Mouse (Mus musculus): ENCODE results near the gene Tnfsf9. TPM values are rescaled to one million over a fixed set of nuclear protein-coding genes. Genes with fewer than 3 reads are reported as not detected.
A peak's percentile ranks its signal among the peaks of the same experiment; 100 is the strongest.

Tnfsf9 gene
- total and polyA plus RNA-seq, 2 experiments from 2014 or later: 2.1 to 3.4 TPM

DNA sequence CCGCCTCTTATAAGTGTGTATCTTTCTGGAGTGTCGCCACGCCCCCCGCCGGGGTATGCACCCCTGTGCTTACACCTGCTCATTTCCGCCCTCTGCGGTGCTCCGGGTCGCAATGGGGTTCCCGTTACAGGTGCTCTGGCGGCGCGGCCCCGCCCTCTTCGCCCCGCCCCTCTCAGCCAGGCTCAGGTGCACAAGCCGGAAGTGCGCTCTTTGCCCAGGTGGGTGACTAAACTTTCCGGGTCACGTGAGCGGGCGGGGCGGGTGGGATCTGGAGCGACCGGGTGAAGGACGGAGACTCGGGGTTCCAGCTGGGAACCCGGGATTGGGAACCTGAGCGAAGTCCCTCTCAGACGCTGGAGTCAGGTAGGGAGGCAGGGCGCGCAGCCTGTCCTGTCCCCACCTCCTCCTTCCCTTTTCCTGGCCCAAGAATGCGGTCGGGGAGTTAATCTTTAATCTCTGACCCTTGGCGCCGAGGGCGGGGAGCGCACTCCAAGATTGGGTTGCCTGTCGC is 43.1 kb upstream of the Tnfsf9 start:
- WGBS: under 1% methylated on average over 39 of the region's 39 CpGs
- Histone ChIP-seq H3K9me3 (ENCODE audit: low read length) (no peaks in the 10 kb centered on the region), H3K4me1 (ENCODE audit: insufficient read depth) (peaks cover 9% of the 10 kb centered on the region), H3K36me3 (ENCODE audit: insufficient read depth) (peaks cover 3% of the 10 kb centered on the region; the same call in 1 of the 2 replicates), H3K9ac (no peak overlapping the region), H3K4me3 (ENCODE audit: low read depth, low read length) (peak overlapping the region; percentile 30), H3K27me3 (ENCODE audit: insufficient read depth, low read length) (peaks cover 22% of the 10 kb centered on the region), H3K4me2 (ENCODE audit: low read depth) (peak overlapping the region; percentile 45), H3K27ac (ENCODE audit: low read depth, low read length) (no peak overlapping the region)
- TF ChIP-seq CTCF (IDR thresholded peaks at IDR 0.05; ENCODE audit: low read depth): no peak
- no peak for ATAC-seq
- DNase-seq: no peak

DNA sequence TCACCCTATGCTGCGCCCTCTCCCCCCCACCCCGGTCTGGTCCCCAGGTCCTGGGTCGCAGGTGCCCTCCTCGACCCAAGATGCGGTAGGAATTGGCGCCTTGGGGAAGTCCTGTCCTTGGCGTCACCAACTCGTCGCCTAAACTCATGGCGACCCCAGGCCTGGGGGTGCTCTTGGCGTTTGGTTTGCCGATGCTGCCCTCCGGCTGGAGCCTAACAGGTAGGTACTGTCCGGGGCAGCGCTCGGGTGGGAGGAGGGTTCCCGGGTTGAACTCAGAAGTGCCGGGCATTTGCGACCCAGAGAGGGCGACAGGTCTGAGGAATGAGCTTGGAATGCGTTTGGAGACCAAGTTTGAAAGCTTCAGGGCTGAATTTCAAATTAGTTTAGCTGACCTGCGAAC is 42.6 kb upstream of the Tnfsf9 start:
- no peaks in the 10 kb centered on the region for H3K9me3 ChIP-seq (ENCODE audit: low read length)
- WGBS: 4% methylated on average over 22 of the region's 22 CpGs
- H3K9ac ChIP-seq: no peak overlapping the region
- ATAC-seq (no peak), DNase-seq (no peak)
- no peak overlapping the region for H3K27ac ChIP-seq (ENCODE audit: low read depth, low read length)
- peak overlapping the region; percentile 45 for H3K4me2 ChIP-seq (ENCODE audit: low read depth)
- peak overlapping the region; percentile 30 for H3K4me3 ChIP-seq (ENCODE audit: low read depth, low read length)
- peaks cover 22% of the 10 kb centered on the region for H3K27me3 ChIP-seq (ENCODE audit: insufficient read depth, low read length)
- no peak for TF ChIP-seq CTCF (IDR thresholded peaks at IDR 0.05; ENCODE audit: low read depth)
- no peaks in the 10 kb centered on the region for H3K36me3 ChIP-seq (ENCODE audit: insufficient read depth)
- peaks cover 9% of the 10 kb centered on the region for H3K4me1 ChIP-seq (ENCODE audit: insufficient read depth)

DNA sequence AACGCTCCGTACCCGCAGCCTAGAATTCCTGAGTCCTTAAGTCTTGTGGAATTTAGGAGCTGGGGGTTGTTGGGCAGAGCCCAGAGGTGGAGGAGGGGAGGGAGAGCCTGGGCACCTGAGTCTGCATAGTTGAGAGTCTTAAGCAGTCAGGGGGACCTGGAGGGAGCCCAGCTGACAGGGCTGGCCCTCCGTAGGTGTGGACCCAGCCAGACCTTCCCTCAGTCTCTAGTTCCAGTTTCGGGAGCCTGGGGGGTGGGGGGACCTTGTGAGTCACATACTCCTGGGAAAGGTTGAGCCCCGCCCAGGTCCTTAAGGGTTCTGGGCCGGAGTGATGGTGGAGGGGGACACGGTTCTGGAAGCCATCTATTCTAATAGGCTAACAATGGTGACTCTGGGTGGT is 42.1 kb upstream of the Tnfsf9 start:
- DNase-seq: no peak
- no peak overlapping the region for H3K27ac ChIP-seq (ENCODE audit: low read depth, low read length)
- no peak overlapping the region for H3K9ac ChIP-seq
- ATAC-seq: no peak
- no peak overlapping the region for H3K4me3 ChIP-seq (ENCODE audit: low read depth, low read length)
- H3K4me1 ChIP-seq (ENCODE audit: insufficient read depth): peaks cover 8% of the 10 kb centered on the region
- H3K36me3 ChIP-seq (ENCODE audit: insufficient read depth): no peaks in the 10 kb centered on the region
- no peak overlapping the region for H3K4me2 ChIP-seq (ENCODE audit: low read depth)
- H3K27me3 ChIP-seq (ENCODE audit: insufficient read depth, low read length): peaks cover 22% of the 10 kb centered on the region
- no peaks in the 10 kb centered on the region for H3K9me3 ChIP-seq (ENCODE audit: low read length)
- WGBS: 11% methylated on average over 8 of the region's 8 CpGs
- TF ChIP-seq CTCF (IDR thresholded peaks at IDR 0.05; ENCODE audit: low read depth): no peak

DNA sequence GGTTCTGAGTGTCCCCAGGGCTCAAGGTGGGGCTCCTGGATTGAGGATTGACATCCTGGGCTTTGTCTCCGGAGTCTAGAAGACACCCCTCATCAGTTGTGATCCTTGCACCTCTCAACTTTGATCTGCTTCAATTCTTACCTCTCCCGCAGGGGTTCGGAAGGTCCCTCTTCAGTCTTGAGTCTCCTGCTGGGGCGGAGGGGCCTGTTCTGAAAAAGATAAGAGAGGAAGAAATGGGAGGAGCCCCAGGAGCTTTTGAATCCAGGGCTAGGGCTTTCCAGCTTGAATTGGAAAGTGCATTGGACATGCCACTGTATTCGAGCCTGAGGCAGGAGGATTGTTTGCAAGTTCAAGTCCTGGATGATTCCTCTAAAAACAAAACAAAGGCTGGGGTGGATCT is 38.2 kb upstream of the Tnfsf9 start:
- no peaks in the 10 kb centered on the region for H3K36me3 ChIP-seq (ENCODE audit: insufficient read depth)
- 58% methylated on average over 5 of the region's 5 CpGs for WGBS
- no peaks in the 10 kb centered on the region for H3K9me3 ChIP-seq (ENCODE audit: low read length)
- H3K4me3 ChIP-seq (ENCODE audit: low read depth, low read length): no peak overlapping the region
- no peak overlapping the region for H3K4me2 ChIP-seq (ENCODE audit: low read depth)
- H3K9ac ChIP-seq: no peak overlapping the region
- H3K27me3 ChIP-seq (ENCODE audit: insufficient read depth, low read length): peaks cover 13% of the 10 kb centered on the region
- H3K4me1 ChIP-seq (ENCODE audit: insufficient read depth): no peaks in the 10 kb centered on the region
- ATAC-seq (no peak), DNase-seq (no peak)
- H3K27ac ChIP-seq (ENCODE audit: low read depth, low read length): no peak overlapping the region
- TF ChIP-seq CTCF (IDR thresholded peaks at IDR 0.05; ENCODE audit: low read depth): no peak

DNA sequence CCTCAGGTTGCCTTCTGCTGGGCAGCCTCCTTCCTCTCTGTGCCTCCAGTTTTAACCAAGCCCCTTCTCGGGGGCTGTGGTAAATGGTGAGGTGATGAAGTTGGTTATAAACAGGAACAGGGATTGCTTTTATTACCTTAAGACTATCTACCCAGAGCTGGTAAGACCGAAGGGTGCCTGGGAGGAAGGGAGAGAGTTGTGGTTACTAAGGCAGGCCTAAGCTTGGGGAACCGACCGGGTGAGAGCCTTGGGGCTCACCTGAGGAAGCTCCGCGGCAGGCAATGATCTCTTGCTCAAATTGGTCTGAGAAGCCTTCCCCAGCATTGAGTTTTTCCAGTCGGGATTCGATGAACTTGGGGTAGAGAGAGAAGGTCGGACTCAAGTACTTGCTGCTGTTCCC is 34.9 kb upstream of the Tnfsf9 start:
- 13% methylated on average over 9 of the region's 9 CpGs for WGBS
- H3K4me3 ChIP-seq (ENCODE audit: low read depth, low read length): no peak overlapping the region
- H3K4me2 ChIP-seq (ENCODE audit: low read depth): 0 out of 2 replicates have a peak overlapping the region, but pooled peaks have one; percentile 8
- H3K9me3 ChIP-seq (ENCODE audit: low read length): no peaks in the 10 kb centered on the region
- DNase-seq (no peak), ATAC-seq (0 out of 2 replicates have a peak, but pooled peaks have one; percentile 10)
- no peaks in the 10 kb centered on the region for H3K4me1 ChIP-seq (ENCODE audit: insufficient read depth)
- 0 out of 2 replicates have a peak overlapping the region, but pooled peaks have one; percentile 19 for H3K9ac ChIP-seq
- H3K36me3 ChIP-seq (ENCODE audit: insufficient read depth): no peaks in the 10 kb centered on the region
- no peak overlapping the region for H3K27ac ChIP-seq (ENCODE audit: low read depth, low read length)
- no peak for TF ChIP-seq CTCF (IDR thresholded peaks at IDR 0.05; ENCODE audit: low read depth)
- no peaks in the 10 kb centered on the region for H3K27me3 ChIP-seq (ENCODE audit: insufficient read depth, low read length)

DNA sequence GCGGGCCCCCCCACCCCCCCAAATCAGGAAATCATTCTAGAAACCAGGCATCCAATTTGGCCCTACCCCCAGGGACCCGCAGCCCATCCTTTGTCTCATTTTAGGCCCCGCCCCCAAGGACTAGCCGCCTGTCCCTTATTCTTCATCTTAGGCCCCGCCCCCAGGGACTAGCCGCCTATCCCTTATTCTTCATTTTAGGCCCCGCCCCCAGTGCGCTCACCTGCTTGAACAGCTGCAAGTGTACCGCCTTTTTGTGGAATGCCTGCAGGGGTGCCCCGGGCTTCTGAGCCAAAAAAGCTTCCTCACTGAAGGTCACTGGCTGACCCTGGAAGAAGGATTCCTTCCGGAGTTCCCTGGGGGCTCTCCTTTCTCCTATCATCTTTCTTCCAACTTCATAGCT is 34.4 kb upstream of the Tnfsf9 start:
- no peaks in the 10 kb centered on the region for H3K27me3 ChIP-seq (ENCODE audit: insufficient read depth, low read length)
- H3K4me2 ChIP-seq (ENCODE audit: low read depth): 0 out of 2 replicates have a peak overlapping the region, but pooled peaks have one; percentile 8
- WGBS: 6% methylated on average over 11 of the region's 11 CpGs
- no peaks in the 10 kb centered on the region for H3K9me3 ChIP-seq (ENCODE audit: low read length)
- DNase-seq (no peak), ATAC-seq (peak; percentile 32; the same call in 1 of the 2 replicates)
- H3K36me3 ChIP-seq (ENCODE audit: insufficient read depth): no peaks in the 10 kb centered on the region
- H3K27ac ChIP-seq (ENCODE audit: low read depth, low read length): no peak overlapping the region
- no peak overlapping the region for H3K9ac ChIP-seq
- H3K4me1 ChIP-seq (ENCODE audit: insufficient read depth): no peaks in the 10 kb centered on the region
- no peak overlapping the region for H3K4me3 ChIP-seq (ENCODE audit: low read depth, low read length)
- TF ChIP-seq CTCF (IDR thresholded peaks at IDR 0.05; ENCODE audit: low read depth): no peak

DNA sequence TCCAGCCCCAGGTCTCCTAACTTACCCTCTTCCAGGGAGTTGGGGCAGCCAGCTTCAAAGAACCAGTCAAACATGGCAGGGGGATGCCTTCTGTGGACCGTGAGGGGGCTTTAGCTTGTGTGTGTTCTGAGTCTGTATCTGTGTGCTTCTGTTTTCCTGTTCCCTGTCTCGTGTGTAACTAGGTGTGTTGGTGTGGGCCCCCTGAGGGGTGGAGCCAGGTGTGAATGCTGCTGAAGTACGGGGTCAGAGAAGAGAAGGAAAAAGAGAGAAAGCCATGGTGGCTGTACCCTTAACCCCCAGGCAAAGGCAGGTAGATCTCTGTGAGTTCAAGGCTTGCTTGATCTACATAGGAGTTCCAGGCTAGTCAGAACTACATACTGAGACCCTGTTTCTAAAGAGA is 28.2 kb upstream of the Tnfsf9 start:
- TF ChIP-seq CTCF (IDR thresholded peaks at IDR 0.05; ENCODE audit: low read depth): no peak
- Histone ChIP-seq H3K4me2 (ENCODE audit: low read depth) (no peak overlapping the region), H3K9ac (no peak overlapping the region), H3K4me3 (ENCODE audit: low read depth, low read length) (no peak overlapping the region), H3K9me3 (ENCODE audit: low read length) (no peaks in the 10 kb centered on the region), H3K27ac (ENCODE audit: low read depth, low read length) (no peak overlapping the region), H3K36me3 (ENCODE audit: insufficient read depth) (peaks cover 22% of the 10 kb centered on the region), H3K27me3 (ENCODE audit: insufficient read depth, low read length) (no peaks in the 10 kb centered on the region), H3K4me1 (ENCODE audit: insufficient read depth) (no peaks in the 10 kb centered on the region)
- no peak for ATAC-seq
- WGBS: 54% methylated on average over 3 of the region's 3 CpGs
- no peak for DNase-seq
